Mouse (Mus musculus) heart, adult 2 months (tissue): ENCODE data around the gene Cd300lf.

ENCODE experiments used
- EP300 ChIP-seq: fragments of 200-500 bp; IDR thresholded peaks from 2 replicates; pipeline ENCODE4 v1.6.1; 2011; ENCODE audit warnings: low read depth, low read length, control low read depth; ENCODE audit not compliant: insufficient read depth
- POLR2A ChIP-seq: fragments of 200-500 bp; IDR thresholded peaks from 2 replicates; pipeline ENCODE4 v1.6.1; 2011; ENCODE audit warnings: mild to moderate bottlenecking, low read depth, low read length, control low read depth; ENCODE audit not compliant: insufficient read depth

DNA sequence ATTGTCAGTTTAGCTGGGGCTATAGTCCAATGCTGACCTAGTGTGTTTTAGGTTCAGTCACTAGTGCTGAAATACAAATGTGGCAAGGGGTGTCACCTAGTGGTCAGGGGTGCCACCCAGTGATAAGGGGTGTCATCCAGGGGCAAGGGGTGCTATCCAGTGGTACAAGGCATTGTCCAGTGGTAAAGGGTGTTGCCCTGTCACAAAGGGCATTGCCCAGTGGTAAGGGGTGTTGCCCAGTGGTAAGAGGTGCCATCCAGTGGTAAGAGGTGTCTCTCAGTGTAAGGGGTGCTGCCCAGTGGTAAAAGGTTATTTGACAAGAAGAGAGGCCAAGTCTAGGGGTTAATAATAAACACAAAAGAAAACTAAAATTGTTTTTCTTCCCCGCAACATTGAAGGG, 56.4 kb downstream of the Cd300lf start:
- TF ChIP-seq POLR2A: no peak
- TF ChIP-seq EP300: no peak
